Mouse (Mus musculus): Measurements from ENCODE around the gene Rtp4.

DNA sequence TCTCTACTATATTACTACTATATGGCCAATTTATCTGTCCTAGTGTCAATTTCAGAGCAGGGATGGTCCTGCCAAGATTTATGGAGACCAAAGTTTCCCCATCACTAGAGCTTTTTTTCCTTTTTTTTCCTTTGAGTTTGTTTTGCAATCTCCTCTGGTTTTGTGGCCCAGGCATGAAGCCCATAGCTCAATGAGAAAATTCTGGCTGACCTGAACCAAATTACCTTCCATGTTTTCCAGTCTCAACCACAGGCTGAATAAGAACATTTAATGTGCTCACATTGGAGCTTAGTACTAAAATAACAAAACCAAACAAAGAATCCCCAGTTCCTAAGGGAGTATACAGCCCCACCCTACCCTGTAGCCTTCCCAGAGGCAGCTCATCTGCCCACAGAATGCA lies 43.5 kb upstream of the Rtp4 start:
- TF ChIP-seq CTCF (IDR thresholded peaks at IDR 0.05; ENCODE audit: control insufficient read depth, insufficient read depth, insufficient replicate concordance, low read depth, low read length) (no peak), POLR2A (IDR thresholded peaks at IDR 0.05; ENCODE audit: control insufficient read depth, low read depth, low read length) (no peak)
